Mouse (Mus musculus): Measurements from ENCODE around the gene Ppp1r16b. TPM values are rescaled to one million over a fixed set of nuclear protein-coding genes. Genes with fewer than 3 reads are reported as not detected.

The Ppp1r16b gene
- polyA plus RNA-seq, 1 experiment from 2014 or later: 8.7 TPM

DNA sequence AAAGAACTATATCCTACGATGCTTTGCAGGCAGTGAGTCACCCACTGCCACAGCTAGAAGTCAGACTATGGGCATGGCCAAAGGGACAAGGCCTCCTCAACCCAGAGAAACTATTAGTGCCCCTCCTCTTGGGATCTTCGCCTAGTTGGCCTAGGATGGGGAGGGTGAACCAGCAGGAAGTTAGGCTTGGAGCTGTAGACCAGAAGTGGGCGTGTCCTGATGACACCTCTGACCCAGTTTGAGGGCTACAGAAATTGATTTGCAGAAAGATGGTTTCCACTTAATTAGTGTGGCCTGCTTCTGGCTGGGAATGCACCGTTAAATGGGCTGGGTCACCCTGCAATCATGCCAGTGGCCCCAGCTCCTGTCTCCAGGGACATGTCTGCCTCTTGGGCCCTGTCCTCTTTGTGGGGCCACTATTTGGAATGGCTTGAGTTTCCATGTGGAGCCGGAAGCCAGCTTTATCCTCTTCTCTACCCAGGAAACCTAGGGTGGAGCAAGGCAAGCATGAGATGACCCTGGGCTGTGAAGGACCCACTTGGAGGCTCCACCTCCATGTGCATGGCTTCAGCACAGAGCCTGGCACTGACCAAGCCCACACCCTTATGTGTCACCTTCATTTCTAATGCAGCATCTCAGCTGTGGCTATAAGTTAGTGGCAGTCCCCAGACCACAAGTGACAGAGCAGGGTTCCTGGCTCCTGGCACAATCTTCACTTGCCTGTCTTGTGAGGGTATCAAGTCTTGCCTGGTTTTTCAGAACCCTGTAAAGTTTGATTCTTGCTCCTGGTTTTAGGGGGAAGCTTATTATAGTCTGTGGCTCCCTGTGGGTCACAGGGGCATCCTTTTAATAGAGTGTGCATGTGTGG, 52.6 kb downstream of the Ppp1r16b start:
- H3K4me1 ChIP-seq (replicated peaks): peaks cover 25% of the 10 kb centered on the region
- H3K36me3 ChIP-seq: no peaks in the 10 kb centered on the region
- 89% methylated on average over 5 of the region's 5 CpGs for WGBS
- no peak overlapping the region for H3K9ac ChIP-seq (replicated peaks)
- no peaks in the 10 kb centered on the region for H3K9me3 ChIP-seq
- no peak overlapping the region for H3K4me2 ChIP-seq (replicated peaks)
- no peaks in the 10 kb centered on the region for H3K27me3 ChIP-seq
- no peak overlapping the region for H3K27ac ChIP-seq
- H3K4me3 ChIP-seq (replicated peaks): no peak overlapping the region
- no peak for ATAC-seq

DNA sequence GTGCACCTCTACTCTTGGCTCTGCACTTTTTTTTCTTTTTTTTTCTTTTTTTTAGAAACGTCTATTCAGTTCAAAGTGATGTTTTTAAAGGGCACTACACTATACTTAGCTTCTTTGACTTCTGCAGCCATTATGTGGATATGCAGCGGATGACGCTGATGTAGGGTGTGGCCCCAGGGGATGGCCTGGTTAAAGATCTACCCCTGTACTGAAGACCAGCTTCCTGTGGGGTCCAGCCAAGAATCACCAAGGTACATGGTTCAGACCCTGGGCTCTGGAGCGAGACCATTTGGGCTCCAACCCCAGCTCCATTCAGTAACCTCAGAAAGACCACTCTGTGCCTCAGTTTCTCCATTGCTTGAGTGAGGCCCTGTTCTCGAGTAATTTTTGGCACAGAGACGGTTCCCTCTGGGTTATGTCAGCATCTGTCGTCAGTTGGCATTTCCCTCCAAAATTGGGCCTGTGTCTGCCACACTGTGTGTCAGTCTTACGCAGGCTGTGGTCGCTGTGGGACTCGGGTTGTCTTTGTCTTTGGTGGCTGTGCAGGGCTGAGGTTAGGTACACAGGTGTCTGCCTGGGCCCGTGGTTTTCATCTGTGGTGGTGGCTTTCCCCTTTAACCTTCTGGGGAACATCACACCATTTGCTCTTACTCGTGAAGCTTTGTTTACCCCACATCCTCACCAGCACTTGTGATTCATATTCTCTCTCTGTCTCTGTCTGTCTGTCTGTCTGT, 53.8 kb downstream of the Ppp1r16b start:
- Histone ChIP-seq H3K4me3 (replicated peaks) (no peak overlapping the region), H3K36me3 (no peaks in the 10 kb centered on the region), H3K4me1 (replicated peaks) (peaks cover 29% of the 10 kb centered on the region), H3K9ac (replicated peaks) (no peak overlapping the region), H3K27ac (no peak overlapping the region), H3K27me3 (no peaks in the 10 kb centered on the region), H3K4me2 (replicated peaks) (no peak overlapping the region), H3K9me3 (no peaks in the 10 kb centered on the region)
- 90% methylated on average over 12 of the region's 12 CpGs for WGBS
- no peak for ATAC-seq

DNA sequence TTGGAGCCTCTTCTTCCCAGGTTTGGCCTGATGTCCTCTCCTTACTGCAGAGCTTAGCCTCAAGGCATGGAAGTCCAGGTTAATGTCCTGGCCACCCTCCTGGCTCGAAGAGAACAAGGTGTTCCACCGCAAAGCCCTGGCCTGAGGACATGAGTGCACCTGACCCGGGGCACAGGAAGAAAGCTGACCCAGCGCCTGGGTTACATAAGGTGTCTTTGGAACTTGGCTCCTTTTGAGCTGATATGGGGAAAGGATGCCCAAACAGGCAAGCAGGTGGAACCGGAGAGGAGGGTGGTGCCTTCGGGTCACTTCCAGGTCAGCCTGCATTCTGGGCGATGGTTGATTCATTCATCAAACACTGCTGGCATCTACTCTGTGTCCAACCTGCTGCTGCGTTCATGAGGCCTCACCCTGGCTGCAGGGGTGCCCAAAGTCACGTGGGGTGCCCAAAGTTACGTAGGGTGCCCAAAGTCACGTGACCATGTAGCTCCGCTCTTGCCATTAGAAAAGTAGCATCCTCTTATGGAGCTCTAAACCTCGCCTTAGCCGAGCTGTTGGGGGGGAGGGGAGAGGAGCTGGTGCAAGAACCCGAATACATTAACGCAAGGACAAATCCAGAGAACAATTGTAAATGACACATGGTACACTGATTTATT, 55.6 kb downstream of the Ppp1r16b start:
- Histone ChIP-seq H3K27me3 (no peaks in the 10 kb centered on the region), H3K9me3 (no peaks in the 10 kb centered on the region), H3K4me1 (replicated peaks) (peaks cover 27% of the 10 kb centered on the region), H3K27ac (no peak overlapping the region), H3K4me2 (replicated peaks) (no peak overlapping the region), H3K36me3 (no peaks in the 10 kb centered on the region), H3K4me3 (replicated peaks) (no peak overlapping the region), H3K9ac (replicated peaks) (no peak overlapping the region)
- 74% methylated on average over 16 of the region's 16 CpGs for WGBS
- no peak for ATAC-seq

DNA sequence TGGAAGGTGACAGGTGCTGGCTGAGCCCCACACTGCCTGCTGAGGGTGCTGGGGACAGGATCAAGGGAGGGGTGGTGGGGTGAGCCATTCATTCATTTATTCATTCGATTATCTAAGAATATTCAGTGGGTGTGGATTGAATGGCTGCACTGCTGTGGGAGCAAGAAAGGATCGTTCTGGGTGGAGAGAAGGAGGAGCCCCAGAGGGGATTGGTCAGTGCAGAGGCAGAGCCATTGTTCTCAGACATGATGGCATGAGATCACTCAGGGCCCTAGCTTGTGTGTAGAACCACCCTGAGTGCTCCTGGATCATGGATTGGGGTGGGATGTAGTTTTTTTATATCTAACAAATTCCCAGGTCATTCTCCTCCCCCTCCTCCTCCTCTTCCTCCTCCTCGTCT, 56.3 kb downstream of the Ppp1r16b start:
- Histone ChIP-seq H3K36me3 (no peaks in the 10 kb centered on the region), H3K4me1 (replicated peaks) (peaks cover 21% of the 10 kb centered on the region), H3K4me2 (replicated peaks) (no peak overlapping the region), H3K9ac (replicated peaks) (no peak overlapping the region), H3K27ac (no peak overlapping the region), H3K27me3 (no peaks in the 10 kb centered on the region), H3K4me3 (replicated peaks) (no peak overlapping the region), H3K9me3 (no peaks in the 10 kb centered on the region)
- WGBS: 31% methylated on average over 3 of the region's 3 CpGs
- ATAC-seq: no peak

DNA sequence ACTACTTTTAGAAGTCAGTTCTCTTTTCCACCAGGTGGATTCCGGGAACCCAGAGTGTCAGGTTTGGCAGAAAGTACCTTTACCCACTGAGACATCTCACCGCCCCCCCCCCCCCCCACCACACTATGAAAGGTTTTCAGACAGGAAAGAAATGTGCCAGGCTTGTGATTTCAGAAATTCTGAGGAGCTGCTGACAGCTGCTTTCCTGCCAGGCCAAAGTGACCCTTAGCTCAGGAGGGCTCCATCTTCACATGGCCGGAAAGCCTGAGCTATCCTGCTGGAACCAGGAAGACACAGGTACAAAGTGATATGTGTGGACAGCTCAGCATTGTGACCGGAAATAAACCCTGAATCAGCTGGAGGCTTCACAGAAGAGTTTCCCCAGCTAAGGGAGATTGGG, 56.9 kb downstream of the Ppp1r16b start:
- Histone ChIP-seq H3K4me1 (replicated peaks) (peaks cover 21% of the 10 kb centered on the region), H3K9me3 (no peaks in the 10 kb centered on the region), H3K27ac (no peak overlapping the region), H3K4me2 (replicated peaks) (no peak overlapping the region), H3K9ac (replicated peaks) (no peak overlapping the region), H3K36me3 (no peaks in the 10 kb centered on the region), H3K27me3 (no peaks in the 10 kb centered on the region), H3K4me3 (replicated peaks) (no peak overlapping the region)
- no peak for ATAC-seq
- WGBS: 88% methylated on average over 4 of the region's 4 CpGs

GRCm38 (mm10) chr2:158722991-158723551, 57.9 kb downstream of the Ppp1r16b start:
- Histone ChIP-seq H3K27ac (peak overlapping the region; percentile 19; the same call in 1 of the 2 replicates), H3K36me3 (no peaks in the 10 kb centered on the region), H3K4me2 (replicated peaks) (no peak overlapping the region), H3K9ac (replicated peaks) (no peak overlapping the region; the same call in 1 of the 2 replicates), H3K4me3 (replicated peaks) (no peak overlapping the region), H3K4me1 (replicated peaks) (peaks cover 21% of the 10 kb centered on the region), H3K9me3 (no peaks in the 10 kb centered on the region), H3K27me3 (no peaks in the 10 kb centered on the region)
- ATAC-seq: no peak
- 62% methylated on average over 6 of the region's 6 CpGs for WGBS

DNA sequence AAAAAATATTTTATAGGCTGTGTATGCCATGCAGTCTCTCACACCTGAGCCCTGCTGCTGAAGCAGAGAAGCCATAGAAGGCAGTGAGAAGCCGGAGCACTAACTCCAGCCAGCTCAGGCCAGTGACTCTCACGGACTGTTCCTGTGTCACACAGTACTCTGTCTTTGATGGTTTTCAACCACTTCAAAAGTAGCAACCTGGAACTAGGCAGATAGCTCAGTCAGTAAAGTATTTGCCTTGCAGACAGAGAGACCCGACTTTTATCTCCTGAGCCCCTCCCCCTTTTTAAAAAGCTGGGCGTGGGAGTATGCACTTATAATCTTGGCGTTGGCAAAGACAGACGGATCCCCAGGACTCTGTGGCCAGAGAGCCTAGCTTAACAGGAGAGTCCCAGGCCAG, 58.6 kb downstream of the Ppp1r16b start:
- H3K4me2 ChIP-seq (replicated peaks): no peak overlapping the region
- no peaks in the 10 kb centered on the region for H3K9me3 ChIP-seq
- WGBS: 58% methylated on average over 6 of the region's 6 CpGs
- no peak for ATAC-seq
- H3K36me3 ChIP-seq: no peaks in the 10 kb centered on the region
- no peak overlapping the region for H3K4me3 ChIP-seq (replicated peaks)
- H3K27me3 ChIP-seq: no peaks in the 10 kb centered on the region
- H3K27ac ChIP-seq: no peak overlapping the region
- peaks cover 21% of the 10 kb centered on the region for H3K4me1 ChIP-seq (replicated peaks)
- H3K9ac ChIP-seq (replicated peaks): 0 out of 2 replicates have a peak overlapping the region, but pooled peaks have one; percentile 10

DNA sequence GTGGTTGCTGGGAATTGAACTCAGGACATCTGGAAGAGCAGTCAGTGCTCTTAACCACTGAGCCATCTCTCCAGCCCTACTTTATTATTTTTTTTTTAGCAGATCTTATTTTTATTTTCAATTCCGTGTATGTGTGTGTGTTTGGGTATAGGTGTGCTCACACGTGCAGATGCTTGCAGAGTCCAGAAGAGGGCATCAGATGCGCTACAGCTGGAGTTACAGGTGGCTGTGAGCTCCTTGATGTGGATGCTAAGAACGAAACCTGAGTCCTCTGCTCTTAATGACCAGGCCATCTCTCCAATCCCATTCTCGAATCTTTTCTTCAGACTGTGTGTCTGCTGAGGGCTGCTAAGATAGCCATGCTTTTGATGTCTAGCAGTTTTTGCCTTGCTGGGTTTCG, 61.1 kb downstream of the Ppp1r16b start:
- Histone ChIP-seq H3K27ac (no peak overlapping the region), H3K27me3 (no peaks in the 10 kb centered on the region), H3K4me2 (replicated peaks) (no peak overlapping the region), H3K4me3 (replicated peaks) (no peak overlapping the region), H3K9ac (replicated peaks) (no peak overlapping the region), H3K9me3 (no peaks in the 10 kb centered on the region), H3K36me3 (no peaks in the 10 kb centered on the region), H3K4me1 (replicated peaks) (peaks cover 15% of the 10 kb centered on the region)
- no peak for ATAC-seq
- WGBS: 71% methylated on average over 6 of the region's 6 CpGs

DNA sequence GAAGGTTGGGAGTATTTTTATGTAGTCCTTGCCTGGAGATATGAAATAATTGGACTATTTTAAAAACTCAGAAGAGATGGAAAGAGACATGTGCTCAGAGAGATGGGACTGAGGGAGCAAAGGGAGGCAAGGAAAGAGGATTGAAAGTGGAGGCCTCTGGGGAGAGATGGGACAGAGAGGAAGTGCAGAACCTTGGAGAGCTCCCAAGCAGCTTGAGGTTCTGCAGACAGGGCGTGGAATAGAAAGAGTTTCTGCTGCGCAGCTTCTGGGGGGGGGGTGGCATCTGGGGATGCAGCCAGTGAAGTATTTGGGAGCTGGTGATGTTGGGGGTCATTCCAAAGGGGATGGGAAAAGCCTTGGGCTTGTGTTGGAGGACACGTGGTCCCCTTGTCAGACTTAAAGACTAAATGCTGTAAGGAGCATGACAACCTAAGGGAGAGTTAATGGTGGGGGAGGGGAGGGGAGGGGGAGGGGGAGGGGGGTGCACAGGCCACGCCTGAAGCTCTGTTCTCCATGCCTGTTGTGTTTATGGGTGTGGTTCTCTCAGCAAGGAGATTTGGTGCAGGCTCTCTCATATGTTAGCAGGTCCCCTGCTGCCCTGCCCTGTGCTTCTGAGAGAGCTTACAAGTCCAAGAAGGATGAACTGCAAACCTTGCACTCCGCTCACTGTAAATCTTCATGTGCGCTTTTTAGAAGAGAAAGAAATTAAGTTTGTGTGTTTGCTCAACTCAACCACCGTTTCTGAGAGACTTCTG, 63.0 kb downstream of the Ppp1r16b start:
- Histone ChIP-seq H3K9ac (replicated peaks) (no peak overlapping the region), H3K4me1 (replicated peaks) (0 out of 2 replicates have a peak, but pooled peaks cover 2% of the 10 kb centered on the region), H3K36me3 (no peaks in the 10 kb centered on the region), H3K27ac (no peak overlapping the region), H3K27me3 (no peaks in the 10 kb centered on the region), H3K4me3 (replicated peaks) (no peak overlapping the region), H3K9me3 (no peaks in the 10 kb centered on the region), H3K4me2 (replicated peaks) (no peak overlapping the region)
- no peak for ATAC-seq
- 52% methylated on average over 7 of the region's 7 CpGs for WGBS

DNA sequence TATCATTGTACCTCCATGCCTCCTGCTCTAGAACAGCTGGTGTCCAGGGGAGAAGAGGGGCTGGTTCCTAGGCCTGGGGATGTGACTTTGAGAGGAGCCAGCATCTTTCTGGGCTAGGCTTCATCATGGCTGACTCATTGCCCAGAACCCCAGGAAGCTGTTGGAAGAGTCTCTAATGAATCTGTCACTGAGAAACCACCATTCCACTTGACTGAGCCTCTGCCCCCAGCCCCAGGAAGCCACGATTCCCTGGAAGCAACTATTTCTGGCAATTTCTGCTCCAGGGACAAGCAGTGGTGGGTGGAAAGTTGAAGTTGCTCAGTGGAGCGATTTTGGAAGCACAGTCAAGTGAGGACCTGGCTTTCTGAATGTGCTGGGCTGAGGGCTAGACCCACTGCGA, 65.7 kb downstream of the Ppp1r16b start:
- no peak overlapping the region for H3K4me2 ChIP-seq (replicated peaks)
- H3K4me1 ChIP-seq (replicated peaks): no peaks in the 10 kb centered on the region
- 78% methylated on average over 3 of the region's 3 CpGs for WGBS
- no peak for ATAC-seq
- no peak overlapping the region for H3K4me3 ChIP-seq (replicated peaks)
- H3K9me3 ChIP-seq: no peaks in the 10 kb centered on the region
- no peaks in the 10 kb centered on the region for H3K27me3 ChIP-seq
- no peak overlapping the region for H3K27ac ChIP-seq
- H3K9ac ChIP-seq (replicated peaks): no peak overlapping the region
- no peaks in the 10 kb centered on the region for H3K36me3 ChIP-seq

GRCm38 (mm10) chr2:158732521-158732920, 67.3 kb downstream of the Ppp1r16b start:
- Histone ChIP-seq H3K4me1 (replicated peaks) (no peaks in the 10 kb centered on the region), H3K36me3 (no peaks in the 10 kb centered on the region), H3K9ac (replicated peaks) (no peak overlapping the region), H3K4me2 (replicated peaks) (no peak overlapping the region), H3K27me3 (no peaks in the 10 kb centered on the region), H3K9me3 (no peaks in the 10 kb centered on the region), H3K4me3 (replicated peaks) (no peak overlapping the region), H3K27ac (no peak overlapping the region)
- 90% methylated on average over 9 of the region's 9 CpGs for WGBS
- no peak for ATAC-seq

All from midbrain, embryonic 13.5 days (tissue).